Mouse (Mus musculus): ENCODE data around the gene Grid1.

- TF ChIP-seq GATA1 (IDR thresholded peaks at IDR 0.05; ENCODE audit: borderline replicate concordance, low read length) (no peak), FLI1 (IDR thresholded peaks at IDR 0.05; ENCODE audit: low read length) (no peak)
These were observed 105.1 kb downstream of the Grid1 start for GRCm38 (mm10) chr14:34925021-34925420.
